ENCODE assay signal across 8 mouse cellular contexts in genomic region chr2:153600667-153601648, GRCm38 (mm10). TPM values are rescaled to one million over a fixed set of nuclear protein-coding genes. Genes with fewer than 3 reads are reported as not detected.
DNase-seq lines count a peak whose midpoint lies in the region; ATAC-seq and TF ChIP-seq lines count a peak whose summit lies in the region.

No protein-coding gene starts in this region.

- H3K36me3 ChIP-seq in intestine, postnatal 0 days (ENCODE audit: control insufficient read depth, insufficient read depth) = no peaks in the 10 kb centered on the region
- H3K36me3 ChIP-seq in lung, embryonic 14.5 days (ENCODE audit: insufficient read depth) = no peaks in the 10 kb centered on the region
- H3K36me3 ChIP-seq in stomach, embryonic 15.5 days = no peaks in the 10 kb centered on the region

- H3K27me3 ChIP-seq in intestine, postnatal 0 days (replicated peaks; ENCODE audit: control insufficient read depth, insufficient read depth, low read length) = no peaks in the 10 kb centered on the region
- no peaks in the 10 kb centered on the region for H3K27me3 ChIP-seq in lung, embryonic 14.5 days (ENCODE audit: insufficient read depth, low read length)
- no peaks in the 10 kb centered on the region for H3K27me3 ChIP-seq in stomach, embryonic 15.5 days (replicated peaks)

- H3K4me1 ChIP-seq in intestine, postnatal 0 days (replicated peaks; ENCODE audit: control insufficient read depth, insufficient read depth, low read length) = 0 out of 2 replicates have a peak, but pooled peaks cover 5% of the 10 kb centered on the region
- H3K4me1 ChIP-seq in lung, embryonic 14.5 days (ENCODE audit: insufficient read depth) = peaks cover 4% of the 10 kb centered on the region
- 0 out of 2 replicates have a peak, but pooled peaks cover 12% of the 10 kb centered on the region for H3K4me1 ChIP-seq in stomach, embryonic 15.5 days

- WGBS in intestine, postnatal 0 days = 39% methylated on average over 16 of the region's 16 CpGs
- 48% methylated on average over 16 of the region's 16 CpGs for WGBS in lung, embryonic 14.5 days
- 49% methylated on average over 16 of the region's 16 CpGs for WGBS in stomach, embryonic 15.5 days

- no peaks in the 10 kb centered on the region for H3K9me3 ChIP-seq in intestine, postnatal 0 days (ENCODE audit: control insufficient read depth)
- no peaks in the 10 kb centered on the region for H3K9me3 ChIP-seq in lung, embryonic 14.5 days (ENCODE audit: low read depth, low read length)
- no peaks in the 10 kb centered on the region for H3K9me3 ChIP-seq in stomach, embryonic 15.5 days

- no peak overlapping the region for H3K4me2 ChIP-seq in intestine, postnatal 0 days (replicated peaks; ENCODE audit: low read depth)
- H3K4me2 ChIP-seq in lung, embryonic 14.5 days = no peak overlapping the region
- no peak overlapping the region for H3K4me2 ChIP-seq in stomach, embryonic 15.5 days

- H3K27ac ChIP-seq in intestine, postnatal 0 days (ENCODE audit: low read depth, low read length) = no peak overlapping the region
- no peak overlapping the region for H3K27ac ChIP-seq in lung, embryonic 14.5 days (ENCODE audit: low read depth)
- H3K27ac ChIP-seq in stomach, embryonic 15.5 days = no peak overlapping the region

- peak; percentile 62 for ATAC-seq in intestine, postnatal 0 days
- ATAC-seq in lung, embryonic 14.5 days (ENCODE audit: insufficient read depth) = peak; percentile 33; the same call in 1 of the 2 replicates
- 0 out of 2 replicates have a peak, but pooled peaks have one; percentile 27 for ATAC-seq in stomach, embryonic 15.5 days (ENCODE audit: insufficient read depth, low FRiP score, low read depth)
- no peak for ATAC-seq in frontal cortex, adult (ENCODE audit: low TSS enrichment)

- H3K9ac ChIP-seq in intestine, postnatal 0 days (ENCODE audit: low read depth, low read length) = no peak overlapping the region
- no peak overlapping the region for H3K9ac ChIP-seq in lung, embryonic 14.5 days
- H3K9ac ChIP-seq in stomach, embryonic 15.5 days = no peak overlapping the region

- no peak overlapping the region for H3K4me3 ChIP-seq in intestine, postnatal 0 days (ENCODE audit: low read depth, low read length)
- H3K4me3 ChIP-seq in lung, embryonic 14.5 days (ENCODE audit: low read depth, low read length) = no peak overlapping the region
- H3K4me3 ChIP-seq in stomach, embryonic 15.5 days (replicated peaks) = no peak overlapping the region

- intact Hi-C loops in gastrocnemius, postnatal 14 days (cut with DNase I; ENCODE audit: low total_unique reads) = no loop called here
- intact Hi-C loops in left cerebral cortex, postnatal 36 days (cut with DNase I) = no loop called here

- no peak for TF ChIP-seq CTCF in intestine, postnatal 0 days (IDR thresholded peaks at IDR 0.05; ENCODE audit: low read depth)
- no peak for TF ChIP-seq CTCF in lung, embryonic 14.5 days (IDR thresholded peaks at IDR 0.05; ENCODE audit: low read depth)

- peak; percentile 34 for DNase-seq in urinary bladder, postnatal 14 days (ENCODE audit: low spot score)
- no peak for DNase-seq in urinary bladder, postnatal 25 days (ENCODE audit: low spot score)
- peak; percentile 56 for DNase-seq in gastrocnemius, postnatal 14 days
- DNase-seq in lung, embryonic 14.5 days = peak; percentile 50
- no peak for DNase-seq in left cerebral cortex, postnatal 36 days (ENCODE audit: low spot score in 2 of 2)

RNA-seq across cellular contexts. Expression of gene Commd7, which starts 31.6 kb away (rescaled TPM):
- 10 to 100 TPM; 10.5 to 13.7 TPM for total RNA-seq in gastrocnemius, postnatal 14 days (2021)
- polyA plus RNA-seq in intestine, postnatal 0 days (2015; fragmentation: Nextera tagmentation; extraction: Ambion mirVana) = 74.8 and 84.7 TPM in 2 replicates
- polyA plus RNA-seq in lung, embryonic 14.5 days (2014; fragmentation: Nextera tagmentation; extraction: Ambion mirVana) = 66.5 and 70.9 TPM in 2 replicates
- polyA plus RNA-seq in stomach, embryonic 15.5 days (2015; fragmentation: Nextera tagmentation; extraction: Ambion mirVana) = 73.9 and 77.9 TPM in 2 replicates
- 10 to 100 TPM; 27.6 to 32.0 TPM for total RNA-seq in left cerebral cortex, postnatal 36 days (2021)

RNA-seq across cellular contexts. Expression of gene Dnmt3b, which starts 48.3 kb away (rescaled TPM):
- 1 to 10 TPM; 1.2 TPM for total RNA-seq in gastrocnemius, postnatal 14 days (2021)
- 2.9 and 3.0 TPM in 2 replicates for polyA plus RNA-seq in intestine, postnatal 0 days (2015; fragmentation: Nextera tagmentation; extraction: Ambion mirVana)
- 14.8 and 18.1 TPM in 2 replicates for polyA plus RNA-seq in lung, embryonic 14.5 days (2014; fragmentation: Nextera tagmentation; extraction: Ambion mirVana)
- 8.9 and 9.7 TPM in 2 replicates for polyA plus RNA-seq in stomach, embryonic 15.5 days (2015; fragmentation: Nextera tagmentation; extraction: Ambion mirVana)
- total RNA-seq in left cerebral cortex, postnatal 36 days (2021) = 1 to 10 TPM in 1 of 2 experiments, under 1 TPM in 1; 0.86 to 1.4 TPM

Comparison
In these comparisons a context has a peak if more than half of its experiments do, and no peak if none do; other contexts are left out.
1. DNase-seq: peak in urinary bladder, postnatal 14 days (single experiment), gastrocnemius, postnatal 14 days (single experiment) and lung, embryonic 14.5 days (single experiment); none in urinary bladder, postnatal 25 days (single experiment) and left cerebral cortex, postnatal 36 days (0 of 2).